Comparison of ENCODE assay signal across 8 mouse cellular contexts in genomic region chr9:13245481-13245880, GRCm38 (mm10). TPM values are rescaled to one million over a fixed set of nuclear protein-coding genes. Genes with fewer than 3 reads are reported as not detected.
DNase-seq lines count a peak whose midpoint lies in the region; ATAC-seq and TF ChIP-seq lines count a peak whose summit lies in the region.

Gene Jrkl (minus strand): TSS chr9:13245829.

- no peaks in the 10 kb centered on the region for H3K9me3 ChIP-seq in hindbrain, embryonic 15.5 days

- WGBS in hindbrain, embryonic 15.5 days = 5% methylated on average over 10 of the region's 10 CpGs
- WGBS in macrophage (ENCODE audit: missing documents) = 0% methylated on average over 9 of the region's 10 CpGs

- peak within 1 kb of the TSS; percentile 67 for H3K4me2 ChIP-seq in hindbrain, embryonic 15.5 days

- peak; percentile 58 for ATAC-seq in frontal cortex, adult (ENCODE audit: low TSS enrichment)
- 0 out of 2 replicates have a peak, but pooled peaks have one; percentile 19 for ATAC-seq in hindbrain, embryonic 15.5 days (ENCODE audit: low FRiP score, low read depth)

- H3K79me2 ChIP-seq in macrophage (ENCODE audit: inconsistent target) = peaks cover 65% of the 10 kb centered on the region

- TF ChIP-seq CTCF in left cerebral cortex, adult 2 months (IDR thresholded peaks at IDR 0.05) = no peak

- peak; percentile 20 for DNase-seq in Muller cell, postnatal 12 days (ENCODE audit: inconsistent ontology term)
- DNase-seq in cerebellum, adult 8-10 months = peak; percentile 42
- peak; percentile 13 to 20 for DNase-seq in left cerebral cortex, adult 2 months (ENCODE audit: extremely low spot score in 1 of 2, low spot score in 2 of 2)
- DNase-seq in retina, postnatal 1 day = peak; percentile 43
- peak; percentile 10 for DNase-seq in urinary bladder, postnatal 14 days (ENCODE audit: low spot score)

- intact Hi-C loops in left cerebral cortex, adult 2 months (cut with DNase I) = no loop called here

- H3K9ac ChIP-seq in hindbrain, embryonic 15.5 days = peak within 1 kb of the TSS; percentile 55

- H3K36me3 ChIP-seq in hindbrain, embryonic 15.5 days = no peaks in the 10 kb centered on the region
- H3K36me3 ChIP-seq in macrophage (ENCODE audit: inconsistent target) = no peaks in the 10 kb centered on the region

- peaks cover 24% of the 10 kb centered on the region for H3K4me1 ChIP-seq in hindbrain, embryonic 15.5 days (replicated peaks)

- H3K27ac ChIP-seq in hindbrain, embryonic 15.5 days (replicated peaks) = peak within 1 kb of the TSS; percentile 79
- H3K27ac ChIP-seq in left cerebral cortex, adult 2 months = peak within 1 kb of the TSS; percentile 47
- H3K27ac ChIP-seq in macrophage = peak within 1 kb of the TSS; percentile 76

- H3K27me3 ChIP-seq in hindbrain, embryonic 15.5 days = no peaks in the 10 kb centered on the region

- peak within 1 kb of the TSS; percentile 71 for H3K4me3 ChIP-seq in hindbrain, embryonic 15.5 days
- peak within 1 kb of the TSS; percentile 72 for H3K4me3 ChIP-seq in left cerebral cortex, adult 2 months
- H3K4me3 ChIP-seq in macrophage (ENCODE audit: inconsistent target) = peak within 1 kb of the TSS; percentile 66

RNA-seq across cellular contexts. Expression of gene Jrkl, which starts in this region (rescaled TPM):
- 10.4 TPM in 2 replicates for polyA plus RNA-seq in hindbrain, embryonic 15.5 days (2015; fragmentation: Nextera tagmentation; extraction: Ambion mirVana)
- total RNA-seq in left cerebral cortex, adult 2 months (2021) = 10 to 100 TPM in 1 of 2 experiments, 1 to 10 TPM in 1; 9.5 to 10.4 TPM
- total RNA-seq in macrophage (2018; cell fraction: chromatin; rRNA removed) = 10 to 100 TPM; 11.4 to 51.2 (median 27.1) TPM
- total RNA-seq in macrophage (2018; cell fraction: cytosol; rRNA removed) = 10 to 100 TPM in 1 of 26 experiments, 1 to 10 TPM in 25; 3.5 to 10.3 (median 6.4) TPM
- total RNA-seq in macrophage (2018; cell fraction: nucleus; rRNA removed) = 10 to 100 TPM; 12.6 to 66.4 (median 27.6) TPM
- polyA plus RNA-seq in macrophage (2018) = 8.7 to 9.1 TPM (median 8.7 TPM) in 3 replicates

Comparison
In these comparisons a context has a peak if more than half of its experiments do, and no peak if none do; other contexts are left out.
1. Peak in every context shown above with its lines: DNase-seq, ATAC-seq, H3K4me3 ChIP-seq and H3K27ac ChIP-seq.